Mouse (Mus musculus): ENCODE measurements at regions not wholly inside any gene's neighbourhood (a gene's known extent, or its start where the extent isn't known, plus 50 kb on each side); places are given as distances from the start of the nearest gene placed in this dataset.

DNA sequence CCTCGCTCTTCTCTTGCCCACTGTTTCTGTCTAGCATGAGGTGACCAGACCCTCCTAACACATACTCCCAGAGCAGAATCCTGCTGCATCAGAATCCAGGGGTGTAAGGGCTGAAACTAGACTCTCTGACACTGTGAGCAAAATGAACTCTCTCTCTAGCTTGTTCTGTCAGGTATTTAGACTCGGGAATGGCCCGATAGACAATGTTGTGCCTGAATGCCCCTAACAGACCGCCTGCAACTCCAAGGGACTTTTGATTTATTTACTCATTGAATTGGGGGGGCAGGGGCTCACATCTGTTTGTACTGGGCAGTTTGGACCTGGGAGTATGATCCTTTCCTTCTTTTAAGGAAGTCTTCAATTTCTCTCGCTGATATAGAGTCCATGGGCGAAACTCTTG lies 469.3 kb upstream of the Trpc7 start:
- no peak for ATAC-seq (replicated peaks; ENCODE audit: insufficient number of reproducible peaks, low FRiP score, low TSS enrichment, low read depth)
- Histone ChIP-seq H3K4me1 (ENCODE audit: control insufficient read depth, insufficient read depth, low read length) (no peaks in the 10 kb centered on the region), H3K36me3 (replicated peaks; ENCODE audit: control insufficient read depth, insufficient read depth, low read depth, low read length) (no peaks in the 10 kb centered on the region), H3K9me3 (replicated peaks; ENCODE audit: control insufficient read depth, low read length) (no peaks in the 10 kb centered on the region), H3K27ac (replicated peaks; ENCODE audit: low read depth, low read length) (no peak overlapping the region), H3K4me2 (ENCODE audit: low read depth, low read length) (no peak overlapping the region), H3K4me3 (ENCODE audit: low read depth, low read length) (no peak overlapping the region), H3K27me3 (ENCODE audit: control insufficient read depth, insufficient read depth, low read length) (no peaks in the 10 kb centered on the region), H3K9ac (replicated peaks; ENCODE audit: low read length) (no peak overlapping the region)
- no peak for DNase-seq (ENCODE audit: low spot score)
- 91% methylated on average over 6 of the region's 6 CpGs for WGBS

DNA sequence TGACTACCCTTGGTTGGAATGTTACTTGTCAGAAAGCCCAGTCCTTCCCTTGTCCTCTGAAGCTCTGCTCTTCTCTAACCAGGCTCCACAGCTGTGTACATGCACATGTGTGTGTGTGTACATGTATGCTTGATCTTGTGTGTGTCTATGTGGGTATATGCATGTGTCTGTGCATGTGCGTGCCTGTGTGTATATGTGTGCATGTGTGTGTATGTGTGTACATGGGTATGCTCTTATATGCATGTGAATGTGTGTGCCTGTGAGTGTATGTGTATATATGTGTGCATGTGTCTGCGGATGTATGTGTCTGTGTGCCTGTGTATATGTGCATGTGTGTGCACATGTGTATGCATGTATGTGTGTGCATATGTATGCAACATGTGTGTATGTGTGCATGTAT lies 468.6 kb upstream of the Trpc7 start:
- no peaks in the 10 kb centered on the region for H3K36me3 ChIP-seq (replicated peaks; ENCODE audit: control insufficient read depth, insufficient read depth, low read depth, low read length)
- H3K9me3 ChIP-seq (replicated peaks; ENCODE audit: control insufficient read depth, low read length), result no peaks in the 10 kb centered on the region
- H3K4me2 ChIP-seq (ENCODE audit: low read depth, low read length), result no peak overlapping the region
- DNase-seq (ENCODE audit: low spot score) (no peak), ATAC-seq (replicated peaks; ENCODE audit: insufficient number of reproducible peaks, low FRiP score, low TSS enrichment, low read depth) (no peak)
- no peak overlapping the region for H3K27ac ChIP-seq (replicated peaks; ENCODE audit: low read depth, low read length)
- WGBS, result 94% methylated on average over 2 of the region's 2 CpGs
- no peaks in the 10 kb centered on the region for H3K27me3 ChIP-seq (ENCODE audit: control insufficient read depth, insufficient read depth, low read length)
- H3K4me3 ChIP-seq (ENCODE audit: low read depth, low read length), result no peak overlapping the region
- no peaks in the 10 kb centered on the region for H3K4me1 ChIP-seq (ENCODE audit: control insufficient read depth, insufficient read depth, low read length)
- H3K9ac ChIP-seq (replicated peaks; ENCODE audit: low read length), result no peak overlapping the region

DNA sequence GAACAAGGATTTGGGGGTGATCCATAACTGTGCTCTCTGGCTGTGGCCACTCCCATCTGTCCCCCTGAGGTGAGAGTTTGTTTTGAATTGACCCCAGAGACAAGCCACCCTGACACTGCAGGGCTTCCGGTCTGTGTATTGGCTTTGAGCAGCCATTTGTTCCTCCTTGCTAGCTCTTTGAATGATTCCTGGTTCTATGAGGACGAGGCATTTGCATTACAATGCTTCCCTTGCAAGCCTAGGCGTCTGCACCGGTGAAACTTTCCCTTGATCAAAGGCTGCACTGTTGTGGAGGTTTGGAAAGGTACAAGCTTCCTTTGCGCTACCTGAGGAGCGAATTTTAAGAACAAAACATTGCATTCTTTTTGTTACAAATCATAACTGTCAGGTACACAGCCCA lies 466.8 kb upstream of the Trpc7 start:
- H3K36me3 ChIP-seq (replicated peaks; ENCODE audit: control insufficient read depth, insufficient read depth, low read depth, low read length), result no peaks in the 10 kb centered on the region
- DNase-seq (ENCODE audit: low spot score) (no peak), ATAC-seq (replicated peaks; ENCODE audit: insufficient number of reproducible peaks, low FRiP score, low TSS enrichment, low read depth) (no peak)
- no peaks in the 10 kb centered on the region for H3K9me3 ChIP-seq (replicated peaks; ENCODE audit: control insufficient read depth, low read length)
- no peak overlapping the region for H3K4me2 ChIP-seq (ENCODE audit: low read depth, low read length)
- no peaks in the 10 kb centered on the region for H3K4me1 ChIP-seq (ENCODE audit: control insufficient read depth, insufficient read depth, low read length)
- WGBS, result 21% methylated on average over 6 of the region's 6 CpGs
- no peaks in the 10 kb centered on the region for H3K27me3 ChIP-seq (ENCODE audit: control insufficient read depth, insufficient read depth, low read length)
- H3K4me3 ChIP-seq (ENCODE audit: low read depth, low read length), result no peak overlapping the region
- H3K9ac ChIP-seq (replicated peaks; ENCODE audit: low read length), result no peak overlapping the region
- no peak overlapping the region for H3K27ac ChIP-seq (replicated peaks; ENCODE audit: low read depth, low read length)

DNA sequence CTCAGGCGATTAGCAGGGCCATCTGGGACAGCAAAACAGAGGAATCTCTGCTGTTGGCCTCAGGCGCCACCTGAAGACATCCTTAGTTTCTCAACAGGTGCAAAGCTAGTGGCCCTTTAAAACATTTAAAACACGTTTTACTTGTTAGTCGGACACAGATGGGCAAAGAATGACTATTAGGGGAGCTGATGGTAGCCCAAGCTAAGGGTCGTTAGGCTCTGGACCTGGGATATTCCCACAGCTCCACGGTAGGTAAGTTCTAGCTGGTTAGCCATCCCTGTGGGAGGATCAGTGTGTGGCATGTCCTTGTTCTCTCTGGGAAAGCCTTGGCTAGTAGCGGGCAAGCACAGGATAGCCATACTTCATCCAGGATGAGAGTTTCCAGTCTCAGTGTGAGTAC lies 465.5 kb upstream of the Trpc7 start:
- no peaks in the 10 kb centered on the region for H3K4me1 ChIP-seq (ENCODE audit: control insufficient read depth, insufficient read depth, low read length)
- ATAC-seq (replicated peaks; ENCODE audit: insufficient number of reproducible peaks, low FRiP score, low TSS enrichment, low read depth) (no peak), DNase-seq (ENCODE audit: low spot score) (no peak)
- H3K9ac ChIP-seq (replicated peaks; ENCODE audit: low read length), result no peak overlapping the region
- H3K36me3 ChIP-seq (replicated peaks; ENCODE audit: control insufficient read depth, insufficient read depth, low read depth, low read length), result no peaks in the 10 kb centered on the region
- H3K27ac ChIP-seq (replicated peaks; ENCODE audit: low read depth, low read length), result no peak overlapping the region
- no peak overlapping the region for H3K4me3 ChIP-seq (ENCODE audit: low read depth, low read length)
- WGBS, result 86% methylated on average over 7 of the region's 7 CpGs
- no peaks in the 10 kb centered on the region for H3K27me3 ChIP-seq (ENCODE audit: control insufficient read depth, insufficient read depth, low read length)
- no peaks in the 10 kb centered on the region for H3K9me3 ChIP-seq (replicated peaks; ENCODE audit: control insufficient read depth, low read length)
- no peak overlapping the region for H3K4me2 ChIP-seq (ENCODE audit: low read depth, low read length)

DNA sequence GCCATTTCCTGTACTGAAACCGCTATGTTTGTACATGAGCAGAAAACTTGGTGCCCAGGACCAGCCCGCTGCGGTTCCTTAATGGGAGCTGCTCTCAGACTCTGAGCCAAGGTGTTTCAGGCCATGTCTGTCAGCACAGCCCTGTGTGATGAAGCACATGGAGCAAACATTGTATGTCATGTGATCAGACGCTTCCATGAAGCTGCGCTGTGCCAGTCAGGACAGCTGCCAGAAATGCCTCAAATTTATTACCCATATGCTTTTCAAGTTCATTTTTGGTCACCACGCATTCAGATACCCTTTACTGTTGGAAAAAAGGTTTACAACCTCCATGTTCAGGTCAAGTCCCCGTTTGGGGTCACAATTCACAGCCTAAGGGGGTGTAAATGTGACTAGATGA lies 458.8 kb upstream of the Trpc7 start:
- no peak for DNase-seq (ENCODE audit: low spot score)
- ATAC-seq (replicated peaks; ENCODE audit: insufficient number of reproducible peaks, low FRiP score, low TSS enrichment, low read depth), result no peak
- 91% methylated on average over 7 of the region's 7 CpGs for WGBS
- H3K9ac ChIP-seq (replicated peaks; ENCODE audit: low read length), result no peak overlapping the region
- no peaks in the 10 kb centered on the region for H3K9me3 ChIP-seq (replicated peaks; ENCODE audit: control insufficient read depth, low read length)
- no peak overlapping the region for H3K4me3 ChIP-seq (ENCODE audit: low read depth, low read length)
- no peak overlapping the region for H3K4me2 ChIP-seq (ENCODE audit: low read depth, low read length)
- H3K4me1 ChIP-seq (ENCODE audit: control insufficient read depth, insufficient read depth, low read length), result no peaks in the 10 kb centered on the region
- H3K36me3 ChIP-seq (replicated peaks; ENCODE audit: control insufficient read depth, insufficient read depth, low read depth, low read length), result no peaks in the 10 kb centered on the region
- no peak overlapping the region for H3K27ac ChIP-seq (replicated peaks; ENCODE audit: low read depth, low read length)
- no peaks in the 10 kb centered on the region for H3K27me3 ChIP-seq (ENCODE audit: control insufficient read depth, insufficient read depth, low read length)

DNA sequence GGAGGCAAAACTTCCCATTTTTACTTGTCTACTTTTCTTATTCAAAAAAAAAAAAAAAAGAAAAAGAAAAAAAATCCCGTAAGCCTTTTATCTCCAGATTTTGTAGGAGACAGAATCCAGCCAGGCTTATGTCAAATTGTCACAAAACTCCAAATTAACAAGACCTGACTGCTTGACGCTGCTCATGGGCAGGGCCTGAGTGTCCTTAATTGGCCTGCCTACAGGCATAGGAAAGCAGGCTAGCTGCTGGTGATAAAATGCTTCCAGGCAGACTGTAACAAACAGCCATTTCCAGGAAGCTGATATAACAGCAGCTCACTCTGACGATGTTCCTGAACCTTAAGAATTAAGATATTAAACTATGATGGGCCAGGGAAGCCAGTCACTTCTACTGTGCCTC lies 458.2 kb upstream of the Trpc7 start:
- no peak for DNase-seq (ENCODE audit: low spot score)
- no peak for ATAC-seq (replicated peaks; ENCODE audit: insufficient number of reproducible peaks, low FRiP score, low TSS enrichment, low read depth)
- no peak overlapping the region for H3K9ac ChIP-seq (replicated peaks; ENCODE audit: low read length)
- H3K4me3 ChIP-seq (ENCODE audit: low read depth, low read length), result no peak overlapping the region
- H3K36me3 ChIP-seq (replicated peaks; ENCODE audit: control insufficient read depth, insufficient read depth, low read depth, low read length), result no peaks in the 10 kb centered on the region
- H3K27ac ChIP-seq (replicated peaks; ENCODE audit: low read depth, low read length), result no peak overlapping the region
- no peaks in the 10 kb centered on the region for H3K27me3 ChIP-seq (ENCODE audit: control insufficient read depth, insufficient read depth, low read length)
- H3K9me3 ChIP-seq (replicated peaks; ENCODE audit: control insufficient read depth, low read length), result no peaks in the 10 kb centered on the region
- H3K4me1 ChIP-seq (ENCODE audit: control insufficient read depth, insufficient read depth, low read length), result no peaks in the 10 kb centered on the region
- no peak overlapping the region for H3K4me2 ChIP-seq (ENCODE audit: low read depth, low read length)
- WGBS, result 49% methylated on average over 3 of the region's 3 CpGs

DNA sequence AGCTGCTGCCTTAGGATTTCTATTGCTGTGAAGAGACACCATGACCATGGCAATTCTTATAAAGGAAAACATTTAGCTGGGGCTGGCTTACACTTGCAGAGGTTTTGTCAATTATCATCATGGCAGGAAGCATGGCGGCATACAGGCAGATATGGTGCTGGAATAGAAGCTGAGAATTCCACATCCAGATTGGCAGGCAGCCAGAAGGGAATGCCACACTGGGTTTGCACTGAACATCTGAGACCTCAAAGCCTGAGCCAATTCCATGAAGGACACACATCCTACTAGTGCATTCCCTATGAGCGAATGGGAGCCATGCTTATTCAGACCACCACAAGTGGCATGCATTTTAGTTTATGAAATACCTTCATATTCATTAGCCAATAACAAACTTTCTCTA lies 455.0 kb upstream of the Trpc7 start:
- Histone ChIP-seq H3K4me2 (ENCODE audit: low read depth, low read length) (no peak overlapping the region), H3K27ac (replicated peaks; ENCODE audit: low read depth, low read length) (no peak overlapping the region), H3K4me3 (ENCODE audit: low read depth, low read length) (no peak overlapping the region), H3K36me3 (replicated peaks; ENCODE audit: control insufficient read depth, insufficient read depth, low read depth, low read length) (no peaks in the 10 kb centered on the region), H3K9me3 (replicated peaks; ENCODE audit: control insufficient read depth, low read length) (no peaks in the 10 kb centered on the region), H3K4me1 (ENCODE audit: control insufficient read depth, insufficient read depth, low read length) (no peaks in the 10 kb centered on the region), H3K27me3 (ENCODE audit: control insufficient read depth, insufficient read depth, low read length) (no peaks in the 10 kb centered on the region), H3K9ac (replicated peaks; ENCODE audit: low read length) (no peak overlapping the region)
- 95% methylated on average over 2 of the region's 2 CpGs for WGBS
- ATAC-seq (replicated peaks; ENCODE audit: insufficient number of reproducible peaks, low FRiP score, low TSS enrichment, low read depth) (no peak), DNase-seq (ENCODE audit: low spot score) (no peak)

DNA sequence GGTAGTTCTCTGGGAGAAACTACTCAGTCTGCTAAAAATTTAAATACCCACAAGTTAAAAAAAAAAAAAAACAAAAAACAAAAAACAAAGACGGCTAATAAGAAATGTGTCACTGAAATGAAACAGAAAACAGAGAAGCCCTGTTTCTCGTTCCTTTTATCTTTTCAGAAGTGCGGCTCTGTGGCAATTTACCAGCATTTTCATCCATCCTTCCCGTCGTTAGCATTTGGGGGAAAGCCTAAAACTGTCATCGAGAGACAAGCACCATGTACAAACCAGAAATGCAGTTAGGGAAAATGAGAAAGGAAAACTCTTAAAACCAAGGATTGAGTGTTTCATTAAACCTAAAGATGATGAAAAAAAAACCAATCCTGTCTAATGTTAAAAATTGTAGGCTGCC lies 442.9 kb upstream of the Trpc7 start:
- H3K4me1 ChIP-seq (ENCODE audit: control insufficient read depth, insufficient read depth, low read length), result no peaks in the 10 kb centered on the region
- H3K9ac ChIP-seq (replicated peaks; ENCODE audit: low read length), result no peak overlapping the region
- no peak overlapping the region for H3K4me3 ChIP-seq (ENCODE audit: low read depth, low read length)
- H3K27ac ChIP-seq (replicated peaks; ENCODE audit: low read depth, low read length), result no peak overlapping the region
- no peaks in the 10 kb centered on the region for H3K27me3 ChIP-seq (ENCODE audit: control insufficient read depth, insufficient read depth, low read length)
- DNase-seq (ENCODE audit: low spot score) (no peak), ATAC-seq (replicated peaks; ENCODE audit: insufficient number of reproducible peaks, low FRiP score, low TSS enrichment, low read depth) (no peak)
- H3K9me3 ChIP-seq (replicated peaks; ENCODE audit: control insufficient read depth, low read length), result no peaks in the 10 kb centered on the region
- H3K36me3 ChIP-seq (replicated peaks; ENCODE audit: control insufficient read depth, insufficient read depth, low read depth, low read length), result no peaks in the 10 kb centered on the region
- no peak overlapping the region for H3K4me2 ChIP-seq (ENCODE audit: low read depth, low read length)
- 79% methylated on average over 6 of the region's 6 CpGs for WGBS

DNA sequence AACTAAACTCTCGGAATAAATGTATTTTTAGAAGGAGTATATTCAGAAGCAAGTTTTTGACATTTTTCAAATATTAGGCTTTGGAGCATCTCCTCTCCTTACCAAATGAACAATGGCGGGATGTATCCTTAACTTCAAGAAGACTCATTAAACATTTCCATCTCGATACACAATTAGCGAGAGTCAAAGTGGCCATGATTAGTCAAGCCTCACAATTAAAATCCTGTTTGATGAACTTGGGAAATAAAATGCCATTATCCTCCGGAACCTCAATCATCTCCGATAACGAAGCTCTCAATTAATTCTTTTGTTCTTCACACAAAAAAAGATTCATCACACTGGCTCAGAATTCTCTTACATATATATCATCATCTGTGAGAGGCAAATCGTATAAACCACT lies 440.8 kb upstream of the Trpc7 start:
- WGBS, result 95% methylated on average over 8 of the region's 8 CpGs
- Histone ChIP-seq H3K9ac (replicated peaks; ENCODE audit: low read length) (no peak overlapping the region), H3K9me3 (replicated peaks; ENCODE audit: control insufficient read depth, low read length) (no peaks in the 10 kb centered on the region), H3K27ac (replicated peaks; ENCODE audit: low read depth, low read length) (no peak overlapping the region), H3K4me2 (ENCODE audit: low read depth, low read length) (no peak overlapping the region), H3K4me1 (ENCODE audit: control insufficient read depth, insufficient read depth, low read length) (no peaks in the 10 kb centered on the region), H3K27me3 (ENCODE audit: control insufficient read depth, insufficient read depth, low read length) (no peaks in the 10 kb centered on the region), H3K36me3 (replicated peaks; ENCODE audit: control insufficient read depth, insufficient read depth, low read depth, low read length) (no peaks in the 10 kb centered on the region), H3K4me3 (ENCODE audit: low read depth, low read length) (no peak overlapping the region)
- ATAC-seq (replicated peaks; ENCODE audit: insufficient number of reproducible peaks, low FRiP score, low TSS enrichment, low read depth), result no peak
- no peak for DNase-seq (ENCODE audit: low spot score)
